Comparison of ENCODE assay signal across 26 mouse cellular contexts in the genomic region with DNA sequence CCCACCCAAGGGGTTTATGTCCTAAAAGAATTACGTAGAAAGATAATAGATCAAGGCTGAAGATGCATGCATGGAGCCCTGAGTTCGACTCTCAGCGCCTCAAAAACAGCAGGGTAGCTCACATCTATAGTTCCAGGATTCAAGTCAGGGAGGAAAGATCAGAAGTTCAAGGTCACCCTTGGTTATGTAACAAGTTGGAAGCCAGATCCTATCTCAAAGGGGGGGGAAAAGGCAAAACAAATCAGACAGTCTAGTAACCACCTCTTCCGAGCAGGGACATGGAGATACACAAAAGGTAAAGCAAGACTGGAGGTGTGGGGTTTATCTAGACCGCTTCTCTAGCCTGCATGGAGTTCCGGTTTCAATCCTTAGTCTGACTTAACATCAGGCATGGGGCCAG. TPM values are rescaled to one million over a fixed set of nuclear protein-coding genes. Genes with fewer than 3 reads are reported as not detected.
"Had no signal": no experiment of that assay in that cellular context is flagged by ENCODE, and none has a peak within 500 bp of the region (broad histone marks: within the 10 kb centered on the region; RNA-seq: fewer than 3 reads in every experiment).

No protein-coding gene starts in this region.

- H3K27ac ChIP-seq: midbrain, embryonic 10.5 days; midbrain, embryonic 12.5 days; neural tube, embryonic 13.5 days; neural tube, embryonic 15.5 days had no signal

- H3K9ac ChIP-seq: lung, embryonic 14.5 days; midbrain, embryonic 12.5 days; neural tube, embryonic 13.5 days; neural tube, embryonic 15.5 days had no signal

- H3K9me3 ChIP-seq: midbrain, embryonic 12.5 days; neural tube, embryonic 13.5 days; neural tube, embryonic 15.5 days had no signal

- H3K4me3 ChIP-seq: midbrain, embryonic 10.5 days; midbrain, embryonic 12.5 days; myocyte; neural tube, embryonic 13.5 days; neural tube, embryonic 15.5 days had no signal

- DNase-seq: lung, embryonic 14.5 days; lung, postnatal 10 days; lung, postnatal 4 days; midbrain, embryonic 14.5 days; retina, postnatal 1 day; right cerebral cortex, adult 18-20 months; right cerebral cortex, postnatal 25 days; right cerebral cortex, postnatal 4 days; spleen, adult 18-20 months; thymus, adult 18-20 months; thymus, postnatal 14 days; thymus, postnatal 36 days had no signal

RNA-seq across cellular contexts. Expression of a gene that starts 2.1 kb away (rescaled TPM):
- total RNA-seq: megakaryocyte, adult 5-6 weeks; megakaryocyte-erythroid progenitor cell, adult 5-6 weeks had no signal
- polyA plus RNA-seq: lung, embryonic 14.5 days; lung, embryonic 16.5 days; midbrain, embryonic 12.5 days; midbrain, embryonic 14.5 days; midbrain, embryonic 16.5 days; myocyte; neural tube, embryonic 11.5 days; small intestine, adult 2 months; stomach, embryonic 14.5 days; stomach, embryonic 16.5 days; thymus, postnatal 0 days had no signal

RNA-seq across cellular contexts. Expression of a gene that starts 6.6 kb away (rescaled TPM):
- total RNA-seq: megakaryocyte, adult 5-6 weeks; megakaryocyte-erythroid progenitor cell, adult 5-6 weeks had no signal
- polyA plus RNA-seq: myocyte had no signal

RNA-seq across cellular contexts. Expression of a gene that starts 16.9 kb away (rescaled TPM):
- total RNA-seq: megakaryocyte, adult 5-6 weeks; megakaryocyte-erythroid progenitor cell, adult 5-6 weeks had no signal
- polyA plus RNA-seq: lung, embryonic 14.5 days; lung, embryonic 16.5 days; midbrain, embryonic 10.5 days; midbrain, embryonic 12.5 days; midbrain, embryonic 14.5 days; midbrain, embryonic 16.5 days; myocyte; neural tube, embryonic 11.5 days; neural tube, embryonic 13.5 days; neural tube, embryonic 15.5 days; small intestine, adult 2 months; stomach, embryonic 14.5 days; stomach, embryonic 16.5 days; thymus, postnatal 0 days had no signal

RNA-seq across cellular contexts. Expression of a gene that starts 18.6 kb away (rescaled TPM):
- total RNA-seq: megakaryocyte, adult 5-6 weeks; megakaryocyte-erythroid progenitor cell, adult 5-6 weeks had no signal
- polyA plus RNA-seq: lung, embryonic 14.5 days; lung, embryonic 16.5 days; midbrain, embryonic 10.5 days; midbrain, embryonic 12.5 days; midbrain, embryonic 14.5 days; midbrain, embryonic 16.5 days; myocyte; neural tube, embryonic 11.5 days; neural tube, embryonic 13.5 days; neural tube, embryonic 15.5 days; small intestine, adult 2 months; stomach, embryonic 14.5 days; stomach, embryonic 16.5 days; thymus, postnatal 0 days had no signal
